Mouse (Mus musculus) MEL (cell line): ENCODE measurements around the gene Tcea3.

Experiments used
- GATA1 ChIP-seq: IDR thresholded peaks from 2 replicates; pipeline ENCODE4 v1.6.1; 2011; ENCODE audit warnings: low read depth, low read length, improper control_type of control experiment
- MAZ ChIP-seq: IDR thresholded peaks from 2 replicates; pipeline ENCODE4 v1.6.1; 2012; ENCODE audit warnings: low read depth, mild to moderate bottlenecking, inconsistent platforms, low read length, improper control_type of control experiment
- MXI1 ChIP-seq: IDR thresholded peaks from 2 replicates; pipeline ENCODE4 v1.6.1; 2011; ENCODE audit warnings: mild to moderate bottlenecking, low read depth, low read length, improper control_type of control experiment
- NRF1 ChIP-seq: IDR thresholded peaks from 2 replicates; pipeline ENCODE4 v1.6.1; 2014; ENCODE audit warnings: low read depth, mild to moderate bottlenecking, inconsistent platforms, low read length, improper control_type of control experiment, moderate library complexity; ENCODE audit not compliant: poor library complexity, insufficient read depth, severe bottlenecking
- POLR2A ChIP-seq, 2 experiments: IDR thresholded peaks; 2 replicates each; pipeline ENCODE4 v1.6.1; 2011 to 2012; ENCODE audit warnings: low read length in 2 of 2, mild to moderate bottlenecking in 2 of 2, control low read depth in 1 of 2, improper control_type of control experiment in 1 of 2, low read depth in 1 of 2, moderate library complexity in 1 of 2; ENCODE audit not compliant: control insufficient read depth in 1 of 2, insufficient read depth in 1 of 2, poor library complexity in 1 of 2
- SIN3A ChIP-seq: IDR thresholded peaks from 2 replicates; pipeline ENCODE4 v1.6.1; 2012; ENCODE audit warnings: low read length, improper control_type of control experiment, inconsistent platforms

DNA sequence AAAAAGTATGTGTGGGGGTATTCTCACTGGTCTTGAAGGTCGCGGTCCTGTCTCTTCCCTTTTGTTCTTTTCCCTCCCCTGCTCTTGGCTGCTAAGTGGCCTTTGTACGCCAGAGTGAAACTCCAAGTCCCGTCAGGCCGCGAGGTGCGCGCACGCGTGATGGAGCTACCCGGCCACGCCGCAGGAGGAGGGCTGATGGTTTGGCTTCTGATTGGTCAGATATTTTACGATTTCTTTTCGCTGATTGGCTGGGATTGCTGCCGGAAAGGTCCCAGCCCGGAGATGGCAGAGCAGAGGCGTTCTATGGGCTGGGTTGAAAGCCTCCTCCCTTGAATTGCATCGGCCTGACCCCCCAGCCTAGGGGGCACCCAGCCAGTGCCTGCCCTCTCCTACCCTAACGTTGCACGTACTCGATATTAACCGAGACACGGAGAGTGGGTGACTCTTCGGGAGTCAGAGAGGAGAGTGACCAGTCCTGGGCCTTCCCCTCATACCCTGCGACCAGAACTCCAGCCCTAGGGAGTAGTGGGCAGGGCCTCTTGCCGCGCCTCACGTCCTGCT, 38.4 kb downstream of the Tcea3 start:
- no peak for TF ChIP-seq GATA1
- 0 out of 2 replicates have a peak, but pooled peaks have one; percentile 9 for TF ChIP-seq MAZ
- peak; percentile 69; the same call in 1 of the 2 replicates for TF ChIP-seq SIN3A
- peak; percentile 47 to 69; a peak in 3 of 4 replicates for TF ChIP-seq POLR2A (IDR thresholded peaks at IDR 0.05; ENCODE audit: control insufficient read depth in 1 of 2, insufficient read depth in 1 of 2, low read depth in 1 of 2, low read length in 2 of 2, poor library complexity in 1 of 2)
- peak; percentile 87 for TF ChIP-seq NRF1
- peak; percentile 51 for TF ChIP-seq MXI1
